Mouse (Mus musculus) erythroblast, adult 5-6 weeks (primary cell): ENCODE data around the gene Tmem35b. TPM values are rescaled to one million over a fixed set of nuclear protein-coding genes. Genes with fewer than 3 reads are reported as not detected.

Experiments used
- ATAC-seq: replicated peaks from 2 replicates; pipeline ENCODE4 v1.8.0; 2016; ENCODE audit warnings: moderate number of reproducible peaks, mild to moderate bottlenecking, moderate TSS enrichment, inconsistent platforms; ENCODE audit not compliant: poor library complexity, low FRiP score, severe bottlenecking
- total RNA-seq, 2 experiments: library from RNA; stranded (forward) in 1 of 2; stranded (reverse) in 1 of 2; fragments of 150-400 nt in 1 of 2; fragments of 200-764, 138-1000 nt in 1 of 2; gene quantifications; 2 replicates each; pipeline versions ENCODE4 v1.2.3 to v1.2.4; 2015 to 2017; ENCODE audit warnings: low replicate concordance in 2 of 2

Gene Tmem35b
- total RNA-seq, 2 experiments from 2014 or later = 0.77 to 1.1 TPM

DNA sequence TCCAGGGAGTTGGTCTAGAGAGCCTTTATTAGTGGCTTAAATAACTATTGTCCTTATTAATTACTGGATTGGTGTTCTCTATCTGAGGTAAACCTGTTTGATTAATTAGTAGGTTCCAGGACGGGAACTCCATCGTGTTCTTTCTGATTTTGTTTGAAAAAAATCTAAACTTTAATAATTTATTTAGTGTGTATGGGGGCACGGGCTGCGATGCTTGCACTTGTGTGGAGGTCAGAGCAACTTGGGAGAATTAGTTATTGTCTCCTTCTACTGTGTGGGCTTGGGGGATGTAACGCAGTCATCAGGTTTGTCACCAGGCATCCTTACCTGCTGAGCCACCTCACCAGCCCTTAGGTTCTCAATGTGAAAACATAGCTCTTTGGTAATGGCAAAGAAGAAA lies 43.6 kb downstream of the Tmem35b start:
- no peak for ATAC-seq

DNA sequence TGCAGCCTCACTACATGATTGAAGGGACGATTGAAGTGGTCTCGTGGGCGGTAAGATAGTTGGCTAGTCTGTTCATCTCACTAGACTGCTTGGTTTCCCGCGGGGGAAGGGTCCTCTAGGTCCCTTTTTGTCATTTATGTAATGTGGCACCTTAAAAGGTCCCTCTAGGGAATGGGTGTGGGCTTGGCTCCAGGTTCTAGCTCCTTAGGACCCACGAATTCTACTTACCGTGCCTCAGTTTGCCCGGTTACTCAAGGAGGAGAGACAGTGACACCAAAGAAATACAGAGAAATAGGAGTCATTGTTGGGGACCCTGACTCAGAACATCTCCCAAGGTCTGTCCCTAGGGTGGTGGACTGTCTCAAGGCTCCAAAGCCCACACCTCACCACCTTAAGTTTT lies 44.2 kb downstream of the Tmem35b start:
- no peak for ATAC-seq

DNA sequence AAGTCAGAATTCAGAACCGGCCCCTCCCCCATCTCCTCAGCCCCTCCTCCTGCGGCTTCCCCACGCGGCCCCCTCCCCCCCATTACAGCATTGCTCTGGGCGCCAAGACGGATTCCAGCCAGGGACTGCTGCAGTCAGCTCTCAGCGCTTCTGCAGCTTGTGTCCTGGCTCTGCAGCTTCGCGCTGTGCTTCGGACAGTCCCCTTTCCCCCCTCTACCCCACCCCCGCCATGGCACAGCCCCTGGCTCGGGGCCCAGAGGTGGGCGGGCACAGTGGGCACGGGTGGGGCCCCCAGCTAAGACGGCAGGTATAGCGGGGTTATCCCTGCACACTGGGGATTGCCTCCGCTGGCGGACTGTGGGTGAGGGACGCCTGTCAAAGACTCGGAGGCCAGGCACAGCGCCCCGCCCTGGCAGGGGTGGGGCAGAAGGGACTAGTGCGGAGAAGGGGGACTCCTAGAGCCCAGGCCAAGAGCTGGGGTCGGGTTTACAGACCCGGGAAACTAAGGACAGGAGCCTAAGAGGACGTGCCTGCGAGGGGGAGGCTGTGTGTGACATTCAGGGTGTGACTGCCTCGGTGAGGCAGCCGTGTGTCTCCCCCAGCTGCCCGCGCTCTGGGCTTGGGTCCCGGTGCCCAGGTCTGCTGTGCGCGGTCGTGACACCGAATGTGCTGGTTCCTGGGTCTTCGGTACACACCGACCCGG lies 44.9 kb downstream of the Tmem35b start:
- no peak for ATAC-seq

DNA sequence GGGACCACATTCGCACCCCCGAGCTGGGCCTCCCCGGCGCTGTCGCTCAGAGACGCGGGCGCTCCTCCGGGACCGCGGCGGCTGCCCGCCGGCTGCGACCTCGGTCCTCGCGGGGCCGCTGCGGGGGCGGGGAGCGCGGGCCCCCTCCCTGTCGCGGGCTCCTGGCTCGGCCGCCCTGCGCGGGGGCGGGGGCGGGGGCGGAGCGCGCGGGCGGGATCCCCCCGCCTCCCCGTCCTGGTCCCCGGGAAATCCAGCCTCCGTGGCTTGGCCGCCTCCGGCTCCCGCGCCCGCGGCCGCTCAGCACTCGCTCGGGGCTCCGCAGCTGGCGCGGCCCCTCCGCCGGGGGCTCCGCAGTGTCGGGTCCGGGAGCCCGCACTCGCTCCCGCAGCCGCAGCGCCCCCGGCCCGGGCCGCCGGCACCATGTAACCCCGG lies 45.4 kb downstream of the Tmem35b start, which contains the start of gene Dlgap3:
Dlgap3 (plus strand) TSS at position 291 of the 432 bp plus-strand sequence.
- no peak for ATAC-seq

DNA sequence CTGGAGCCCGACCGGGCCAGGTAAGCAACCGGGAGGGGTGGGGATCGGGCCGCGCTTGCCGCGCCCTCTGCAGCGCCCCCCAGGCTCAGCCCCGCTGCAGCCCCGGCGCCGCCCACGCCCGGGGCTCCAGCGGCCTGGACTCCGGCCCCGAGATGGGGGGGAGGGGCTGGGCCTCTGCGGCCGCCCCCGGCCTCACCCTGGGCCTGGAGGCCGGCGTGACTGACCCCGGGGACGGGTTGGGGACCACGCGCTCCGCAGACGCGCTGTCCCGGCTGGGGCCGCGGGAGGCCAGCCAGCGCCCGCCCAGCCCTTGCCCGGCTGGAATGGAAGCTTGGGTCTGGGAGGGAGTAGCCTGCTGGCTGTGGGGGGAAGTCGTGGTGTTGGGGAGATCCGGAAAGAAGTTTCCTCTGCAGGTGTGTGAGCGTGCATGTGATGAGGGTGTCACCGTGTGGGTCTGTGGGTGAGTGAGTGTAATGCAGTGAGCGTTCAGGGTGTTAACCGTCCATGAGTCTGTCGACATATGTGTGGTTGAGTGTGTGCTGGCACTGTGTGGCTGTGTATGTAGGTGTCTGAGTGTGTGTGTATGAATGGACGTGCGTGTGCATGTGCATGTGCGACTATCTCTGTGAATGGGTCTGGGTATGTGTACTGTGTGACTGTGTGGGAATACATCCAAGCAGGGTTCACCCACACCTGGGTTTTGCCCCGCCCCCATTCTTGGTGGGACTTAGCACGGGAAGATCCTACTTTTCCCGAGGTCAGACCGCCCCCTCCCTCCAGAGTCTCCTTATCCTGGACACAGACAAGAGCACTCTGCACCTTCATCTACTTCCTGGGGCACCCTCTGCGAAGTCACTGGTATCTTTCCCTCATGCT lies 46.1 kb downstream of the Tmem35b start:
- ATAC-seq = no peak

DNA sequence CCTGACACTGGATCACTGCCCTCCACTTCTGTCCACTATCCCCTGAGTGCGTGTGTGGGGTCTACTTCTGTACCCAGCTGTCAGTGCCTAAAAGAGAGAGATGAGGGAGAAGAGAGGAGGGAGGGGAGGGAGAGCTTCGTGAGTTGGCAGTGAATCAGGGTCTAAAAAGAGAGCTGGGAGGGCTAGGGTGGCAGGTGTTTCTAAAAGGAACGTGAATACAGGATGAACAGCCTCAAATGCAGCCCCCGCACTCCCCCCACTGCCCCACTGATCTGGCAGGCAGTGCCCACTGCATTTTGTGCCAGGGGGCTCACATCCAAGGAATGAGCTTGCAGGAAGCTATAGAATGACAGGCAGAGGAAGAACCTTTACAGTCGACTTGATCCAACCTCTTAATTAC lies 47.4 kb downstream of the Tmem35b start:
- no peak for ATAC-seq

DNA sequence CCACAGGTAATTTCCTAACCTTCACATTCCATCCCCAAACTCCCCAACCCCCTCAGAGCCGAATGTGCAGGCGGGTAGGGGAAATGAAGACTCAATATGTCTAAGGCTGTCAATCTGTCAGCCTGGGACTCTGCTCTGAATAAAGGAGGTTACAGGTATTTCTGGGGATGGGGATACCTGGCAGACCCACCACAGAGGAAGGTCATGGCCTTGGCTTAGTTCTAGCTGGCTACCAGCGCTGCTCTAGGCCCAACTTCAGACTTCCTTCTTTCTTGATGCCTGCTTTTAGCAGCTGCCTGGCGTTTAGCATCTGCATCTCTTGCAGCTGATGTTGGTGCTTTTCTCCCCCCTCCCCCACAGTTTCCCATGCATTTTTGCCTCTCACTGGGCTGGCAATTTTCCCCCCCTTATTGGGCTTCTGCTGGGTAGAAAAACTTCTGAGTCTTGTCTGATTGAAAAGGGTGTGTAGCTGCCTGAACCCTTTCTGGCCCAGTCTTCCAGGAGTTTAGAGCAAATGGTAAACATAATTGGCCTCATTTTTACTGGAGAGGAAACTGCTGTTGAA lies 47.9 kb downstream of the Tmem35b start:
- ATAC-seq = no peak

DNA sequence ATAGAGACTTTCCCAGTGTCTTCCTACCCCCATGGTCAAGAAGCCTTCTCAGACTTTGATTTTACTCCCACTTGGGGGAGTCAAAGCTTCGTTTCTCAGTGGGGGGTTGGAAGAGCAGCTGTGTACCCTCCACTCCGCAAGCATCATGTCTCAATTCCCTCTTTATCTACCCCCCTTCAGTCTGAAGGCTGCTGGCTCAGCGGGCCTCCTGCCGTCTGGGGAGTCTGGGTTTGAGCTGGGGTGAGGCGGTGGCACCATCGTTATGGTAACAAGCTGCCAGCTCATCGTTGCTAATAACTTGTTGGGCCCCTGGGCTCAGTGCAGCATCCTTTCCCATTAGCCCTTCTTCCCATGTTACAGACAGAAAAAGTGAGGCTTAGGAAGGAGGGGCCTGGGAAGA lies 48.6 kb downstream of the Tmem35b start:
- ATAC-seq = no peak

DNA sequence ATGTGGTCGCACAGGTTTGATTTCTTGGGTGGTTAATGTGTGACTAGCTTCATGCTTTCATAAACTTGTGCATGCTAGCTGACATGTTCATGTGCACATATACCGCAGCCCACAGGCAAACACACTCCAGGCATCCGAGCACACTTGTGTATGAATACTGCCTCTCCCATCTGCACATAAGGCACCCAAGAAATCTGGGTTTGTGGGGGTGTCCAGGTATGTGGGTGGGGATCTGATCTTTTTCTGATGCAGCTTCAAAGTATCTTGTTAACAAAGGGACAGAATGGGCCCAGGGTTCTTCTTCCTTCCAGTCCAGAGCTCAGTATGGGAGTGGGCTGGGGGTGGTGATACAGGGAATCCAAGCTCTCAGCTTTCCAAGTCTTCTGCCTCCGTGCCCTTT lies 49.1 kb downstream of the Tmem35b start:
- ATAC-seq = no peak

DNA sequence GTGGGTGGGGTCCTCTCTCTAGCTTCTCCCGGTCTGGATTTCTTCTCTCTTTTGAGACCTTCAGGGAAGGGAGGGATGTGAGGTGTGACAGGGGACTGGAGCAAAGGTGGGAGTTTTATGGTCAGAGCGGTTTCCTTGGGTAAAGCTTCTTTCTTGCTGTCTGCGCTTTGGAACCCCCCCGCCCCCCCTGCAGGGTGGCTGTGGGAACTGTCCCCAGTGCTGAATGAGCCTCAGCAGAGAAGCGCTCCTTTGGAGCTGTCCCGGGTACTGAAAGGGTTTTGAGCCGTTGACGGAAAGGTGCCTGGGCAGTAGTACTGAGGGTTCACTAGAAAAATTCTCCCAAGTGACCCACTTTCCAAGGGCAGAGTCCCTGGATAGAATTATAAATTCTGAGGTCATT lies 50.0 kb downstream of the Tmem35b start:
- ATAC-seq = no peak

DNA sequence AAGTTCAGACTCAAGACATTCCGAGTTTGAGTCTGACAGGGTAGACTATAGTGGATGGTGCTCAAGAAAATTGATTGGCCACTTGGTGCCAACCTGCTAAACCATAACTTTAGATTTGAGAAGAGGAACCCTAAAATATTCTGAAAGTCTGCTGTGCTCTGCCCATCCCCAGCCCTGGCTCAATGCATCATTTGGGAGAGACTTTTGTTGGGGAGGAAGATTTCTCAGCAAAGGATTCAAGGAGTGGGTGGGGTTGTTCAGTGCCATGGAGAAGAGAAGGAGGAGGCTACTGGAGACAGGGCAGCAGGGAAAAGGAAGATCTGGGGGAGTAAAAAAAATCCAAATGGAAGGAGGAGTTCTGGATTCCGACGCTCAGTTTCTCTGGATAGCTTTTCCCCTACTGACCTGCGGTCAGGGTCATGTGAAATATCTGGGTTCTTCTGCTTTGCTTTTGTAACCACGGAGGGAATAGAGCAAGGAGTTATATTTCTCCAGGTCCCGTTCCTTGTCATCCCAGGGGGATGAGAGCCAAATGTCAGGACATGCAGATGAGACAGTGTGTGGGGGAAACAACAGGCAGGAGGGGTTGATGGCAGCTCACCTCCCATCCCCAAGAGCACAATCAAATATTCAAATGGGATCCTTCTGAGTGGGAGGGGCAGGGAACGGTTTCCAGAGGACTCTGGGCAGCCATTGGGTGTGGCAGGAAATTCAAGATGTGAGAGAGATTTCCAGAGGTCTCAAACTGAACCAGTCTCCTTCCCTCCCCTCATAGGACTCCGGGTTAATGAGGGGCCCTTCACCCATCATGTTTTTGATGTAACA lies 50.8 kb downstream of the Tmem35b start:
- ATAC-seq = no peak

DNA sequence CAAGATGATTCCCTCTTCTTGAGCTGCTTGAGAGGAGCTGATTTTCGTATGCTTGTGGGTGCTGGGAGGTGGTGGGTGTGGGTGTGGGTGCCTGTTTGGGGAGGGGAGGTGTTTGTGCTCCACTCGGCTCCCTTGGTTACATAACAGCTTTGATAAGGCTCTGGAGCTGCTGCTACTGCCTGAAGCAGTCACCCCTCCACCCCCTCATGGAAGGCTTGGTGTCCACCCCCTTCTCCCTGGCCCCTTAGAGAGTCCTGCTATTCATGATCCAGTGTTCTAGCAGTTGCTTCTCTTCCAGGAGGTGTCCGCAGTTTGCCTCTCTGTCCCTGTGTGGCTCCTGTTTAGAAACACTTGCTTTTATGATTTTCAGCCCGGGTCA lies 51.4 kb downstream of the Tmem35b start:
- no peak for ATAC-seq

DNA sequence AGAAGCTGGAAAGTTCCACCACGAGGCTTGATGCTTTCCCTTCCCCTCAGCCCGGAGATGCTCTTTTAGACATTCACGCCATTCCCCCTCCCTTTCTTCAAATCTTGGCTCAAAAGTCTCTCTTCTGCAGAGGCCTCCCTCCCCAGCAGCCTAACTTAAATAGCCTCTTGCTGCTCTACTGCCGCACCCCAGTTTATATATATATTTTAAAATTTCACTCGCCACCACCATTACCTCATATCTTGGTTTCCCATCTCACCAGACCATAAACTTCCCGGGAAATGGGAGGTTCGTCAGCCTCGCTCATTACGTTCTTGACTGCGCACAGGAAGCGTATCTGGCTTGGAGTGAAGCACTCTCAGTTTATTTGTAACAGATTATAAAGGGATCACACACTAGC lies 54.5 kb downstream of the Tmem35b start:
- no peak for ATAC-seq

DNA sequence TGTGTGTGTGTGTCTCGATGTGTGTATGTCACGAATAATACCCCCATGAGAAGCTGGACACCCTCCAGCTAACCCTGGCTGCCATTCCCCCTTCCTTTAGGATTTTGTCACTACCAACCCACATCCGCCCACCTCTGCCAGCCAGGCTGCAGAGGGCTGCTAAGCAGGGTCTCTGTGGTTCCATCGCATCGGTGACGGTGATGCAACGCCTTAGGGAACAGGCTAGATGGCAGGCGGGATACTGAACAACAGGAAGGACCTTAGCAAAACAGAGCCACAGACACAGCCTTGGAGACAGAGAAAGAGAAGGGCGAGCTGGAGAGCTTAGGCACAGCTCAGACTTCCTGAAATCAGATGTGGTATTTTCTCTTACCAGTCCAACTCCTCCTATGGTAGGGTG lies 55.2 kb downstream of the Tmem35b start:
- no peak for ATAC-seq

Other genes starting within 250 kb of the Tmem35b start
- gene Zmym4, start 155.6 kb upstream of the Tmem35b start, total RNA-seq (2015; ENCODE audit: low replicate concordance) = 11.7 and 12.1 TPM in 2 replicates
- 7.5 and 9.6 TPM in 2 replicates for gene Zmym4, start 155.6 kb upstream of the Tmem35b start, total RNA-seq (2017; ENCODE audit: low replicate concordance)
- gene Sfpq, start 102.4 kb upstream of the Tmem35b start, total RNA-seq (2015; ENCODE audit: low replicate concordance) = 235 and 246 TPM in 2 replicates
- 508 and 629 TPM in 2 replicates for gene Sfpq, start 102.4 kb upstream of the Tmem35b start, total RNA-seq (2017; ENCODE audit: low replicate concordance)
- 8.2 and 12.7 TPM in 2 replicates for gene Zmym1, start 62.5 kb upstream of the Tmem35b start, total RNA-seq (2015; ENCODE audit: low replicate concordance)
- gene Zmym1, start 62.5 kb upstream of the Tmem35b start, total RNA-seq (2017; ENCODE audit: low replicate concordance) = 23.1 and 25.7 TPM in 2 replicates
- gene Zmym6, start 46.3 kb upstream of the Tmem35b start, total RNA-seq (2015; ENCODE audit: low replicate concordance) = 0.19 and 1.9 TPM in 2 replicates
- gene Zmym6, start 46.3 kb upstream of the Tmem35b start, total RNA-seq (2017; ENCODE audit: low replicate concordance) = 3.1 and 3.3 TPM in 2 replicates
- not detected in 2 replicates for gene Dlgap3, start 45.5 kb downstream of the Tmem35b start, total RNA-seq (2015; ENCODE audit: low replicate concordance)
- not detected in 2 replicates for gene Dlgap3, start 45.5 kb downstream of the Tmem35b start, total RNA-seq (2017; ENCODE audit: low replicate concordance)
- gene Smim12, start 120.1 kb downstream of the Tmem35b start, total RNA-seq (2015; ENCODE audit: low replicate concordance) = 4.8 and 11.1 TPM in 2 replicates
- gene Smim12, start 120.1 kb downstream of the Tmem35b start, total RNA-seq (2017; ENCODE audit: low replicate concordance) = 4.7 and 4.9 TPM in 2 replicates
- not detected in 2 replicates for gene Gja4, start 190.3 kb downstream of the Tmem35b start, total RNA-seq (2015; ENCODE audit: low replicate concordance)
- not detected in 2 replicates for gene Gja4, start 190.3 kb downstream of the Tmem35b start, total RNA-seq (2017; ENCODE audit: low replicate concordance)
- gene Gjb3, start 207.2 kb downstream of the Tmem35b start, total RNA-seq (2015; ENCODE audit: low replicate concordance) = 0.84 TPM in 1 of 2 replicates, not detected in the other
- gene Gjb3, start 207.2 kb downstream of the Tmem35b start, total RNA-seq (2017; ENCODE audit: low replicate concordance) = 2.4 TPM in 1 of 2 replicates, not detected in the other
- gene Gjb4, start 230.4 kb downstream of the Tmem35b start, total RNA-seq (2015; ENCODE audit: low replicate concordance) = not detected in 2 replicates
- gene Gjb4, start 230.4 kb downstream of the Tmem35b start, total RNA-seq (2017; ENCODE audit: low replicate concordance) = not detected in 2 replicates
- gene Gjb5, start 234.5 kb downstream of the Tmem35b start, total RNA-seq (2015; ENCODE audit: low replicate concordance) = not detected in 2 replicates
- gene Gjb5, start 234.5 kb downstream of the Tmem35b start, total RNA-seq (2017; ENCODE audit: low replicate concordance) = not detected in 2 replicates